ENCODE assay signal across 14 mouse cellular contexts in genomic region chr3:143631183-143631582, GRCm38 (mm10).
DNase-seq lines count a peak whose midpoint lies in the region; ATAC-seq and TF ChIP-seq lines count a peak whose summit lies in the region.
"Had no signal": no experiment of that assay in that cellular context is flagged by ENCODE, and none has a peak within 500 bp of the region (broad histone marks: within the 10 kb centered on the region; RNA-seq: fewer than 3 reads in every experiment).

No protein-coding gene starts in this region.

- no peak overlapping the region for H3K4me3 ChIP-seq in embryonic facial prominence, embryonic 13.5 days
- H3K4me3 ChIP-seq in embryonic facial prominence, embryonic 10.5 days, result no peak overlapping the region
- H3K4me3 ChIP-seq in lung, adult 2 months (replicated peaks; ENCODE audit: extremely low read depth, low read depth, low read length), result no peak overlapping the region
- no peak overlapping the region for H3K4me3 ChIP-seq in limb, embryonic 10.5 days
- H3K4me3 ChIP-seq in stomach, embryonic 16.5 days (replicated peaks; ENCODE audit: low read length), result no peak overlapping the region
- no peak overlapping the region for H3K4me3 ChIP-seq in intestine, embryonic 16.5 days (ENCODE audit: low read length)
- H3K4me3 ChIP-seq: liver, embryonic 13.5 days; midbrain, embryonic 15.5 days had no signal

- H3K27ac ChIP-seq in embryonic facial prominence, embryonic 13.5 days, result peak overlapping the region; percentile 52; the same call in 1 of the 2 replicates
- no peak overlapping the region for H3K27ac ChIP-seq in embryonic facial prominence, embryonic 10.5 days (replicated peaks)
- H3K27ac ChIP-seq in limb, embryonic 10.5 days, result peak overlapping the region; percentile 12; the same call in 1 of the 2 replicates
- no peak overlapping the region for H3K27ac ChIP-seq in stomach, embryonic 16.5 days (ENCODE audit: low read length)
- no peak overlapping the region for H3K27ac ChIP-seq in intestine, embryonic 16.5 days (ENCODE audit: low read length)
- H3K27ac ChIP-seq: liver, embryonic 13.5 days; midbrain, embryonic 15.5 days had no signal

- H3K36me3 ChIP-seq in embryonic facial prominence, embryonic 13.5 days, result no peaks in the 10 kb centered on the region
- H3K36me3 ChIP-seq in embryonic facial prominence, embryonic 10.5 days (replicated peaks), result no peaks in the 10 kb centered on the region
- no peaks in the 10 kb centered on the region for H3K36me3 ChIP-seq in limb, embryonic 10.5 days
- H3K36me3 ChIP-seq in stomach, embryonic 16.5 days (ENCODE audit: control insufficient read depth, insufficient read depth, low read length), result no peaks in the 10 kb centered on the region
- H3K36me3 ChIP-seq in intestine, embryonic 16.5 days (ENCODE audit: control insufficient read depth, insufficient read depth, low read length), result no peaks in the 10 kb centered on the region
- H3K36me3 ChIP-seq: liver, embryonic 13.5 days; midbrain, embryonic 15.5 days had no signal

- H3K9ac ChIP-seq in embryonic facial prominence, embryonic 13.5 days, result no peak overlapping the region
- H3K9ac ChIP-seq in stomach, embryonic 16.5 days (ENCODE audit: low read length), result no peak overlapping the region
- H3K9ac ChIP-seq in intestine, embryonic 16.5 days (ENCODE audit: low read depth, low read length), result no peak overlapping the region
- H3K9ac ChIP-seq: liver, embryonic 13.5 days; midbrain, embryonic 15.5 days had no signal

- WGBS in embryonic facial prominence, embryonic 13.5 days, result 44% methylated on average over 10 of the region's 10 CpGs
- WGBS in embryonic facial prominence, embryonic 10.5 days, result 59% methylated on average over 10 of the region's 10 CpGs
- WGBS in lung, adult 2 months, result 21% methylated on average over 10 of the region's 10 CpGs
- 64% methylated on average over 10 of the region's 10 CpGs for WGBS in limb, embryonic 10.5 days
- 28% methylated on average over 10 of the region's 10 CpGs for WGBS in stomach, embryonic 16.5 days
- 50% methylated on average over 10 of the region's 10 CpGs for WGBS in intestine, embryonic 16.5 days

- H3K27me3 ChIP-seq in embryonic facial prominence, embryonic 13.5 days, result no peaks in the 10 kb centered on the region
- no peaks in the 10 kb centered on the region for H3K27me3 ChIP-seq in embryonic facial prominence, embryonic 10.5 days (replicated peaks; ENCODE audit: low read depth, poor library complexity, severe bottlenecking)
- H3K27me3 ChIP-seq in limb, embryonic 10.5 days (ENCODE audit: low read depth, poor library complexity, severe bottlenecking), result no peaks in the 10 kb centered on the region
- H3K27me3 ChIP-seq in stomach, embryonic 16.5 days (ENCODE audit: control insufficient read depth, insufficient read depth, low read length), result no peaks in the 10 kb centered on the region
- H3K27me3 ChIP-seq in intestine, embryonic 16.5 days (replicated peaks; ENCODE audit: control insufficient read depth, insufficient read depth, low read length), result no peaks in the 10 kb centered on the region
- H3K27me3 ChIP-seq: liver, embryonic 13.5 days; midbrain, embryonic 15.5 days had no signal

- ATAC-seq in embryonic facial prominence, embryonic 13.5 days (ENCODE audit: insufficient number of reproducible peaks, insufficient read depth, low FRiP score, low TSS enrichment, low read depth), result no peak; the same call in 1 of the 2 replicates
- ATAC-seq in stomach, embryonic 16.5 days (ENCODE audit: insufficient read depth, low FRiP score), result no peak
- no peak for ATAC-seq in intestine, embryonic 16.5 days
- ATAC-seq: forebrain, embryonic 16.5 days; midbrain, embryonic 15.5 days had no signal

- no peaks in the 10 kb centered on the region for H3K9me3 ChIP-seq in embryonic facial prominence, embryonic 13.5 days
- H3K9me3 ChIP-seq in embryonic facial prominence, embryonic 10.5 days, result no peaks in the 10 kb centered on the region
- no peaks in the 10 kb centered on the region for H3K9me3 ChIP-seq in limb, embryonic 10.5 days (replicated peaks)
- no peaks in the 10 kb centered on the region for H3K9me3 ChIP-seq in stomach, embryonic 16.5 days (replicated peaks; ENCODE audit: control insufficient read depth, low read length)
- no peaks in the 10 kb centered on the region for H3K9me3 ChIP-seq in intestine, embryonic 16.5 days (ENCODE audit: control insufficient read depth, low read length)
- H3K9me3 ChIP-seq: liver, embryonic 13.5 days; midbrain, embryonic 15.5 days had no signal

- H3K4me2 ChIP-seq in embryonic facial prominence, embryonic 13.5 days, result no peak overlapping the region
- peak overlapping the region; percentile 26; the same call in 1 of the 2 replicates for H3K4me2 ChIP-seq in stomach, embryonic 16.5 days (ENCODE audit: low read depth, low read length)
- no peak overlapping the region for H3K4me2 ChIP-seq in intestine, embryonic 16.5 days (ENCODE audit: low read depth, low read length)
- H3K4me2 ChIP-seq: liver, embryonic 13.5 days; midbrain, embryonic 15.5 days had no signal

- TF ChIP-seq POLR2A in lung, adult 2 months (IDR thresholded peaks at IDR 0.05; ENCODE audit: borderline replicate concordance, extremely low read depth, low read depth, low read length), result no peak

- TF ChIP-seq CTCF in lung, adult 2 months (IDR thresholded peaks at IDR 0.05; ENCODE audit: insufficient read depth, low read length), result no peak

- peaks cover 21% of the 10 kb centered on the region for H3K4me1 ChIP-seq in embryonic facial prominence, embryonic 13.5 days
- H3K4me1 ChIP-seq in embryonic facial prominence, embryonic 10.5 days, result peaks cover 14% of the 10 kb centered on the region
- H3K4me1 ChIP-seq in lung, adult 2 months (ENCODE audit: control insufficient read depth, insufficient read depth, low read length), result no peaks in the 10 kb centered on the region
- H3K4me1 ChIP-seq in limb, embryonic 10.5 days, result peaks cover 22% of the 10 kb centered on the region; the same call in 1 of the 2 replicates
- no peaks in the 10 kb centered on the region; the same call in 1 of the 2 replicates for H3K4me1 ChIP-seq in stomach, embryonic 16.5 days (ENCODE audit: control insufficient read depth, insufficient read depth, low read length)
- H3K4me1 ChIP-seq in intestine, embryonic 16.5 days (ENCODE audit: control insufficient read depth, insufficient read depth, low read length), result no peaks in the 10 kb centered on the region
- H3K4me1 ChIP-seq: liver, embryonic 13.5 days; midbrain, embryonic 15.5 days had no signal

- no peak for DNase-seq in embryonic facial prominence, embryonic 10.5 days (ENCODE audit: low spot score)
- DNase-seq in lung, adult 18-20 months, result peak; percentile 11 to 46
- no peak for DNase-seq in lung, adult 2 months
- DNase-seq in limb, embryonic 10.5 days (ENCODE audit: low spot score), result no peak
- DNase-seq in left cerebral cortex, adult 18-20 months (ENCODE audit: low spot score in 2 of 2), result no peak
- DNase-seq: embryo, embryonic 11 days; layer of hippocampus, adult 9-11 months; liver, embryonic 13.5 days; thymus, postnatal 25 days had no signal

Comparison
In these comparisons a context has a peak if more than half of its experiments do, and no peak if none do; other contexts are left out.
1. H3K27ac ChIP-seq: peak in embryonic facial prominence, embryonic 13.5 days (single experiment) and limb, embryonic 10.5 days (single experiment); none in embryonic facial prominence, embryonic 10.5 days (single experiment), stomach, embryonic 16.5 days (single experiment) and intestine, embryonic 16.5 days (single experiment).
2. DNase-seq: peak in lung, adult 18-20 months (2 of 2); none in embryonic facial prominence, embryonic 10.5 days (single experiment), lung, adult 2 months (single experiment), limb, embryonic 10.5 days (single experiment) and left cerebral cortex, adult 18-20 months (0 of 2).